Mouse (Mus musculus) limb, embryonic 11.5 days (tissue): ENCODE measurements around the gene Nt5c2. TPM values are rescaled to one million over a fixed set of nuclear protein-coding genes. Genes with fewer than 3 reads are reported as not detected.

Experiments
- ATAC-seq: fragments of 200-750 bp; cut with Nextera tagmentation; 2 replicates; pipeline ENCODE4 v1.8.0; 2017; ENCODE audit warnings: low read depth; ENCODE audit not compliant: insufficient number of reproducible peaks, low FRiP score, low TSS enrichment
- DNase-seq: peaks from one replicate; pipeline ENCODE4 v3.0.0-alpha.2; 2015; ENCODE audit warnings: low spot score
- H3K27ac ChIP-seq: fragments of 300-500 bp; sonication (generic); replicated peaks from 2 replicates; pipeline ENCODE4 v1.5.1; 2014; ENCODE audit warnings: low read depth, mild to moderate bottlenecking, low read length
- H3K27me3 ChIP-seq: fragments of 300-500 bp; sonication (generic); 2 replicates; pipeline ENCODE4 v1.6.1; 2014; ENCODE audit warnings: mild to moderate bottlenecking, low read length, mixed read lengths; ENCODE audit not compliant: control insufficient read depth, insufficient read depth
- H3K36me3 ChIP-seq: fragments of 300-500 bp; sonication (generic); 2 replicates; pipeline ENCODE4 v1.6.1; 2014; ENCODE audit warnings: mild to moderate bottlenecking, low read length, moderate library complexity, mixed read lengths; ENCODE audit not compliant: control insufficient read depth, insufficient read depth
- H3K4me1 ChIP-seq: fragments of 300-500 bp; sonication (generic); 2 replicates; pipeline ENCODE4 v1.6.1; 2014; ENCODE audit warnings: low read length, mixed read lengths; ENCODE audit not compliant: control insufficient read depth, insufficient read depth
- H3K4me2 ChIP-seq: fragments of 300-500 bp; sonication (generic); 2 replicates; pipeline ENCODE4 v1.6.1; 2014; ENCODE audit warnings: low read depth, mild to moderate bottlenecking, moderate library complexity; ENCODE audit not compliant: severe bottlenecking
- H3K4me3 ChIP-seq: fragments of 300-500 bp; sonication (generic); 2 replicates; pipeline ENCODE4 v1.5.1; 2014; ENCODE audit warnings: low read depth, low read length
- H3K9ac ChIP-seq: fragments of 300-500 bp; sonication (generic); 2 replicates; pipeline ENCODE4 v1.6.1; 2014; ENCODE audit warnings: mild to moderate bottlenecking, low read length
- H3K9me3 ChIP-seq: fragments of 300-500 bp; sonication (generic); 2 replicates; pipeline ENCODE4 v1.6.1; 2016; ENCODE audit warnings: low read length; ENCODE audit not compliant: control insufficient read depth
- WGBS: fragments of 180-500 bp; shearing (Covaris S2); extraction: QIAGEN DNeasy Blood & Tissue Kit; methylation state at CpG from one replicate; pipeline ENCODE4 v1.1.7; 2014; 5-methylcytosine and 5-hydroxymethylcytosine counted together
- polyA plus RNA-seq: library from polyadenylated mRNA; unstranded; fragments of >200 nt; fragmentation: Nextera tagmentation; extraction: Ambion mirVana; gene quantifications from 2 replicates; pipeline ENCODE4 v1.2.1, GENCODE M21; 2014

Gene Nt5c2
- polyA plus RNA-seq, 1 experiment from 2014 or later, result 94.6 TPM

DNA sequence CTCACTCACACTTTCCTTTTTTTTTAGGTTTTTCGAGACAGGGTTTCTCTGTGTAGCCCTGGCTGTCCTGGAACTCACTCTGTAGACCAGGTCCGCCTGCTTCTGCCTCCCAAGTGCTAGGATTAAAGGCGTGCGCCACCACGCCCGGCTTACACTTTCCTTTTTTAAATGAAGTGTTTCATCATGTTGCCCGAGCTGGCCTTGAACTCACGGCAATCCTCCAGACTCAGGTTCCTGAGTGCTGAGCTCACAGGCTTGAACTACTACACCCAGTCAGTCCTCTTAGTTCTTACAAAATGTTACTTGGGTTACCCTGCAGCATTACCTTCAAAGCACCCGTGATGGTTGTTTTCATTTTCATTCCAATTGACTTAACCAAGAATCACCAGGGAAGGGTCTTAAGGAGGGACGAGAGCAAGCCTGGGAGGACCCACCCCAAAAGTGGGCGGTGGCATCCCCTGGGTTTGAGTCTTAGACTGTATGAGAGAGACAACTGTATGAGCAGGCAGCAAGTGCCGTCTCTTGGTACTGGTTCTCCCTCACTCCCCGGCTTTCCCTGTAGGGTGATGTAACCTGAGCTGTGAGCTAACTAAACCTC is 32.4 kb upstream of the Nt5c2 start:
- DNase-seq, result no peak
- H3K27me3 ChIP-seq, result no peaks in the 10 kb centered on the region

DNA sequence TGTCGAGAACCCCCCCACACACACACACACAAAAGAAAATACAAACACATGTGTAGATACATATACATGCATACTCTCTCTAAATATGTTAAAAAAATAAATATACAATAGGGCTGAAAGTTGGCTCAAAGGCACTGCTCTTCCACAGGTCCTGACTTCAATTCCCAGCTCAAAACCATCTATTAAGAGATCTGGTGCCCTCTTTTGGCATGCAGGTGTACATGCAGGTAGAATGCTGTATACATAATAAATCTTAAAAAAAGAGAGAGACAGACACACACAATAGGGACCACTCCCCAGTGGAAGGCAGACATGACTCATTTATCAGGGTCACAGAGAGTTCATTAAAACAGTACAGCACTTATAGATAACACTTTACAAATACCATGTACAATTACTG is 31.4 kb upstream of the Nt5c2 start:
- H3K4me3 ChIP-seq, result no peak overlapping the region
- H3K4me1 ChIP-seq, result peaks cover 10% of the 10 kb centered on the region; the same call in 1 of the 2 replicates
- 85% methylated on average over 1 of the region's 1 CpGs for WGBS
- DNase-seq, result no peak
- peaks cover 3% of the 10 kb centered on the region; the same call in 1 of the 2 replicates for H3K36me3 ChIP-seq
- H3K9ac ChIP-seq, result no peak overlapping the region
- ATAC-seq, result no peak
- H3K27ac ChIP-seq, result no peak overlapping the region
- no peaks in the 10 kb centered on the region for H3K27me3 ChIP-seq
- H3K4me2 ChIP-seq, result no peak overlapping the region
- no peaks in the 10 kb centered on the region for H3K9me3 ChIP-seq

More for the DNA sequence above, 32.4 kb upstream of the Nt5c2 start:
- H3K9me3 ChIP-seq, result no peaks in the 10 kb centered on the region
- H3K9ac ChIP-seq, result no peak overlapping the region
- 83% methylated on average over 13 of the region's 13 CpGs for WGBS
- ATAC-seq, result no peak
- H3K4me1 ChIP-seq, result peaks cover 10% of the 10 kb centered on the region; the same call in 1 of the 2 replicates
- H3K4me3 ChIP-seq, result no peak overlapping the region
- no peak overlapping the region for H3K27ac ChIP-seq
- H3K36me3 ChIP-seq, result peaks cover 3% of the 10 kb centered on the region; the same call in 1 of the 2 replicates
- no peak overlapping the region for H3K4me2 ChIP-seq

DNA sequence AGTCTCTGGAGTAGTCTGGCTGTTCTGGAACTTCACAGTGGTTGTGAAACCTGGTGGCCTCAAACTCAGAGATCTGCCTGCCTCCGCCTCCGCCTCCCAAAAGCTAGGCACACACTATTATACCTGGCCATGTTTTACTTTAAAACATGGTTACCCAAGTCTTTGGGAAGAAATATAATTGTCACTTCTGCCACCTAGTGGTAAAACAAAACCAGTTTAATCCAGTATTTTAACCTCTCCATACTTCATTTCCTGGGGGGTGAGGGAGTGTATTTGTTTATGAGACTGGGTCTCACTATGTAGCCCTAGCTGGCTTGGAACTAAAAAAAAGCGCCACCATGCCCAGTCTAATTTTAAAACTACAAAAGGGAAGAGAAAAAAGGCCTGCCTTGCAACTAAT is 28.7 kb upstream of the Nt5c2 start:
- peaks cover 5% of the 10 kb centered on the region; the same call in 1 of the 2 replicates for H3K36me3 ChIP-seq
- H3K4me3 ChIP-seq, result no peak overlapping the region
- H3K27ac ChIP-seq, result no peak overlapping the region
- no peak for ATAC-seq
- no peaks in the 10 kb centered on the region for H3K4me1 ChIP-seq
- H3K27me3 ChIP-seq, result no peaks in the 10 kb centered on the region
- 94% methylated on average over 3 of the region's 3 CpGs for WGBS
- no peak overlapping the region for H3K9ac ChIP-seq
- no peak overlapping the region for H3K4me2 ChIP-seq
- no peak for DNase-seq
- no peaks in the 10 kb centered on the region for H3K9me3 ChIP-seq

DNA sequence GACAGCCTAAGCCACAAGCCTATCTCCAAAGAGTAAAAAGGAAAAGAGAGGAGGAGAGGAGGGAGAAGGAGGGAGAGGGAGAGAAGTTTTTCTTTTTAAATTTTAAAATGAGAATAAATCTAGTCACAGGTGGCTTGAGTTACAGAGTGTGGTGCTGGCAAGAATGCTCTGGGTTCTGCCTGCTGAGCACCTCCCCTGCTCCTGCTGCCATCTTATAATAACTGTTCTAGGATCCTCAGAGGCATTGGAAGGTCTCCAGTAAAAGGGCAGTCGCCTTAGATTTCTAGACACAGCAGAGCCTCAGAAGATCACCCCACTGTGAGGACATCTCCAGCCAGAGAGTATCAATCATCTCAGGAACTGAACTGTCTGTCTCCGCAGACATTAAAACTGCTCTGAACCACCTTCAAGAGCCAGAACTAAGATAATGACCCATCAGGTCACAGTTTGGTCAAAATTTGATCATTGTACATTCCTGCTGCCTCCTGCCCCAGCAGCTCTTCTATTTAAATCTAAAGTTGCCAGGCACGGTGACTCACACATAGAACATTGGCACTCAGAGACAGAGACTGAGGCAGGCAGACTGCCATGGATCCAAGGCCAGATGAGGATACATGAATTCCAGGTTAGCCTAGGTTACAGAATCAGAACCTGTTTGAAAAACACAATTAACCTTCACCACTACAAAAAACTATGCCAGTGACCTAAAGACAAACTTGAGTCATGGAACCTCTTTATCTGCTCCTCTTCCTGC is 25.9 kb upstream of the Nt5c2 start:
- H3K4me1 ChIP-seq, result no peaks in the 10 kb centered on the region
- H3K9me3 ChIP-seq, result no peaks in the 10 kb centered on the region
- H3K36me3 ChIP-seq, result peaks cover 5% of the 10 kb centered on the region; the same call in 1 of the 2 replicates
- DNase-seq (no peak), ATAC-seq (no peak)
- no peak overlapping the region for H3K9ac ChIP-seq
- no peak overlapping the region for H3K27ac ChIP-seq
- H3K4me2 ChIP-seq, result no peak overlapping the region
- H3K27me3 ChIP-seq, result no peaks in the 10 kb centered on the region
- H3K4me3 ChIP-seq, result no peak overlapping the region
- WGBS, result 86% methylated on average over 3 of the region's 3 CpGs

DNA sequence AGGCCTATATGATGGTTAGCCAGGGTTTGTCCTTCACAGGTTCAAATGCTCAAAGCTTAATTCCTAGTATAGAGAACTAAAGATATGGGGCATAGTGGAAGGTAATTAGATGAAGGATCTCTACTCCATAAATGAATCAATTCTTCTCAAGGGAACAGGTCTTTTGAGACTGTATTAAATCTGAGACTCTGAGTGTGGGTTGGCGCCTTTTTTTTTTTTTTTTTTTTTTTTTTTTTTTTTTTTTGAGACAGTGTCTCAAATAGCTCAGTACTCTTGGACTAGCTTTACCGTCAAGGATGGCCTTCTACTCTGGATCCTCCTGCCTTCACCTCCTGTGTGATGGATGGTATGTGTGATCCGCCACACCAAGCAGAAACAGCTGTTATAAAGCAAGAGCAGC is 21.6 kb upstream of the Nt5c2 start:
- Histone ChIP-seq H3K27me3 (no peaks in the 10 kb centered on the region), H3K4me1 (no peaks in the 10 kb centered on the region), H3K27ac (no peak overlapping the region), H3K4me3 (no peak overlapping the region), H3K4me2 (no peak overlapping the region), H3K9me3 (no peaks in the 10 kb centered on the region), H3K9ac (no peak overlapping the region), H3K36me3 (peaks cover 6% of the 10 kb centered on the region; the same call in 1 of the 2 replicates)
- 91% methylated on average over 3 of the region's 3 CpGs for WGBS
- ATAC-seq, result no peak
- DNase-seq, result no peak

DNA sequence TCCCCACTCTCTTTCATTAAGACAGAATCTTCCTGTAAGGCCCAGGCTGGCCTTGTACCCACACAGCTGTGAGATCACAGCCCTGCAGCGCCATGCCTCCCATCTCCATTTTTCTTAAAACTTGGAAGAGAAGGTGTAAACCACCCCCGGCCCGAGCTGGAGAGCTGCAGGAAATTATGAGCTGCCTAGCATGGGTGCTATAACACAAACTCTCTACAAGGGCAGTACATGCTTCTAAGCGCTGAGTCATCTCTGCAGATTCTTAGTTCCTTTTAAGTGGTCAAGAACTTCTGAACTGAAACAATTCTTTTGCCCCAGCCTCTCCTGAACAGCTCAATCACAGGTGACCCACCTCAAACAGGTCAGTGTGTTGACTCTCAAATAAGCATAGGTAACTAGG is 20.0 kb upstream of the Nt5c2 start:
- peaks cover 6% of the 10 kb centered on the region; the same call in 1 of the 2 replicates for H3K36me3 ChIP-seq
- WGBS, result 93% methylated on average over 4 of the region's 4 CpGs
- no peaks in the 10 kb centered on the region for H3K9me3 ChIP-seq
- no peaks in the 10 kb centered on the region for H3K27me3 ChIP-seq
- H3K4me3 ChIP-seq, result no peak overlapping the region
- H3K4me2 ChIP-seq, result no peak overlapping the region
- no peak overlapping the region for H3K27ac ChIP-seq
- ATAC-seq (no peak), DNase-seq (no peak)
- no peaks in the 10 kb centered on the region for H3K4me1 ChIP-seq
- no peak overlapping the region for H3K9ac ChIP-seq

DNA sequence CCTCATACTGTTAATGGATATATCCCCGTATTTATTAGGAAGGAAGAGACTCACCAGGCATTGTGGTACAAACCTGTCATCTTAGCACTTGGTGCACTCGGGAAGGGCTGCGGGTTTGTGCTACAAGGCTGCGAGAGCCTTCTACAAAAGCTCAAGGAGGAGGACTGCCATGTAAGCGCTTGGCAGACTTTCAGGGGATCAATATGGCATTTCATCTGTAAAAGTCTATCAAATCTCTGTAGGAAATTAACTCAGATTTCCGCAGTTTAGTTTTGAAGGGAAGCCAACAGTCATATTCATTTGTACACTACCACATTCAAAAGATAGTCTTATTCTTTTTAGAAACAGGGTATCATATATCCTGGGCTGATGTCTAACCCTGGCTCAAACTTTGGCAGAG is 16.8 kb upstream of the Nt5c2 start:
- DNase-seq, result no peak
- Histone ChIP-seq H3K36me3 (peaks cover 4% of the 10 kb centered on the region; the same call in 1 of the 2 replicates), H3K4me2 (no peak overlapping the region), H3K9me3 (no peaks in the 10 kb centered on the region), H3K4me1 (no peaks in the 10 kb centered on the region), H3K9ac (no peak overlapping the region), H3K27me3 (no peaks in the 10 kb centered on the region), H3K4me3 (no peak overlapping the region), H3K27ac (no peak overlapping the region)
- ATAC-seq, result no peak
- 91% methylated on average over 6 of the region's 6 CpGs for WGBS

DNA sequence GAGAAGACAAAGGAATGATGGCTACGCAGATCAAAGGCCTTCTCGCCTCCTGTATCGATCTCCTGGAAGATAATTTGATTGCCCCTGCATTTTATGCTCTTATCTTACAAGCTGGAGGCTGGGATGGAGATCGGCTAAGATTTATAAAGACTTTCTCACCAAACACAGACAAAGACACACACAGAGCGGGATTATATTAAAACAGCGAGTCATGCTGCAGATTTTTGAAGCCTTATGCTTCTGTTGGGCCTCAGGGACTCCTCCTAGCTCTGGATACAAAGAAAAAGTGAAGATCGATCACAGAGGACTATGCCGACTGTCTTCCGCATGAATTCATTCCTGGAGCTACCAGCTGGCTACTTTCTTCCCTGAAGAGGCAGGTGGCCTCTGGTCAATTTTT is 14.8 kb upstream of the Nt5c2 start:
- H3K4me2 ChIP-seq, result no peak overlapping the region
- 85% methylated on average over 9 of the region's 9 CpGs for WGBS
- ATAC-seq (no peak), DNase-seq (no peak)
- no peaks in the 10 kb centered on the region for H3K27me3 ChIP-seq
- H3K27ac ChIP-seq, result no peak overlapping the region
- H3K9me3 ChIP-seq, result no peaks in the 10 kb centered on the region
- H3K36me3 ChIP-seq, result peaks cover 4% of the 10 kb centered on the region; the same call in 1 of the 2 replicates
- H3K4me1 ChIP-seq, result no peaks in the 10 kb centered on the region
- no peak overlapping the region for H3K4me3 ChIP-seq
- no peak overlapping the region for H3K9ac ChIP-seq
